Mouse (Mus musculus) embryonic fibroblast, embryonic 13.5 days (primary cell): ENCODE results near the gene Wfikkn2.

Source experiments
- CTCF ChIP-seq: IDR thresholded peaks from 2 replicates; pipeline ENCODE4 v1.5.1; 2011; ENCODE audit warnings: mild to moderate bottlenecking, control low read depth, low read length, moderate library complexity, borderline replicate concordance; ENCODE audit not compliant: insufficient read depth
- POLR2A ChIP-seq: IDR thresholded peaks from 2 replicates; pipeline ENCODE4 v1.6.1; 2011; ENCODE audit warnings: low read depth, mild to moderate bottlenecking, control low read depth, low read length, moderate library complexity

DNA sequence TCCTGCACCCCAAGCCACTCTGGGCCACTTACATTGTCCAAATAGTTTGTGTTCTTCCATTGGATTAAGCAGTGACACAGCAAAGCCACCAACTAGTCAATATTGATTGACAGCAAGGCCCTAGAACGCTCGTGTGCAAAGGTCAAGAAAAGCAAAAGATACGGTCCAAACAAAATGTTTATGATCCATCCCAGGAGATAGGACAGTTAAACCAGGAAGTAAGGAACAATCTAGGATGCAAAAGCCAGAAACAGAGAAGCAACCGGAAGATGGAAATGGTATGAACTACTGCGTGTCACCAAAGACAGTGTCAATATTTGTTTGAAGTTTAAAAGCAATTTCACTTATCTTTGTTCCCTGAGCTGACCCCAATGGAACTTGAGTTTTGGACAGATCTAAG is 43.7 kb downstream of the Wfikkn2 start:
- TF ChIP-seq CTCF (no peak), POLR2A (no peak)
